Mouse (Mus musculus): ENCODE data around the gene Zfp467.

DNA sequence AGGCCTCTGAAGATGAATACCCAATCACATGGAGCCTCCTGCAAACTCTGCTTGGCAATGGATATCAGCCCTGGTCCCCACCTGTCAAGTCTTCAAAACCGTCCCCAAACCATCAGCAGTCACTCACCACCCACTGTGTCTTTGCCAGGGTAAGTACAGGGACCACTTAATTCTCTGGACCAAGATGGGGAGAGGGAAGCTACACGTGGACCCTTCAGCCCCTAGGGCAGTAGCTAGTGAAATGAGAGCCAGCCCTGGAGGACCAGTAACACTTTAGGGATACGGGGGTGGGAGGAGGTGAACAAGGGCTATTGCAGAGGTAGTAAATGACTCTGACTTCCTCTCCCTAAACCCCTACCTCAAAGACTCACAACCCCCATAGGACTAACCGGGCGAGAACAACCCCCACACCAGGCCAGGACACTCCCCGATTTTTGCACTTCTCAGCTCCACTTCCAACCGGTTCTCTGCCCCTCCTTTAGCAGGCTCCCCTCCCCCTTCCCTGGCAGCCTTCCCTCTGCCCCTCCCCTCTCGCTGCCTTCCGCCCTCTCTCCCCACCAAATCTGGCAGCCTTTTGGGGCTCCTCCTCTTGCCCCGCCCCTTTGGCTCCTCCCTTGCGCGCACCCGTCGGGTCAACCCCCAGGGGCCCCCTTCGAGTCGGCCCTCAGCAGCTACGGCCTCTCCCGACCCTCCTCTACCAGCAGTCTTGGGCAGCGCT, 1.9 kb downstream of the Zfp467 start:
- TF ChIP-seq POLR2A (IDR thresholded peaks at IDR 0.05; ENCODE audit: extremely low read depth, insufficient read depth, low read length) (no peak), CTCF (IDR thresholded peaks at IDR 0.05; ENCODE audit: extremely low read depth, insufficient read depth, low read length) (no peak)

Measured in cortical plate, adult 2 months (tissue).